27 mouse cellular contexts compared by ENCODE assay signal in genomic region chr3:72990992-72991391, GRCm38 (mm10). TPM values are rescaled to one million over a fixed set of nuclear protein-coding genes. Genes with fewer than 3 reads are reported as not detected.
DNase-seq lines count a peak whose midpoint lies in the region; ATAC-seq and TF ChIP-seq lines count a peak whose summit lies in the region.
"Had no signal": no experiment of that assay in that cellular context is flagged by ENCODE, and none has a peak within 500 bp of the region (broad histone marks: within the 10 kb centered on the region; RNA-seq: fewer than 3 reads in every experiment).

No protein-coding gene starts in this region.

- H3K27ac ChIP-seq in CH12.LX (ENCODE audit: insufficient read depth, low read depth), result no peak overlapping the region
- peak overlapping the region; percentile 88 for H3K27ac ChIP-seq in small intestine, adult 2 months (ENCODE audit: insufficient read depth, low read depth, low read length)
- H3K27ac ChIP-seq in midbrain, embryonic 15.5 days, result no peak overlapping the region
- no peak overlapping the region for H3K27ac ChIP-seq in midbrain, embryonic 11.5 days (ENCODE audit: low read depth, low read length)
- H3K27ac ChIP-seq in liver, postnatal 0 days (ENCODE audit: low read depth), result no peak overlapping the region
- no peak overlapping the region for H3K27ac ChIP-seq in forebrain, embryonic 13.5 days

- ATAC-seq in G1E (ENCODE audit: extremely low read depth, insufficient number of reproducible peaks, low FRiP score, poor library complexity, severe bottlenecking), result peak; percentile 30
- no peak for ATAC-seq in midbrain, embryonic 15.5 days (replicated peaks)
- ATAC-seq in midbrain, embryonic 11.5 days (ENCODE audit: low FRiP score), result no peak
- ATAC-seq in liver, postnatal 0 days, result no peak
- no peak for ATAC-seq in forebrain, embryonic 13.5 days
- ATAC-seq: activated CD4-positive, CD25-positive, alpha-beta regulatory T cell, adult 4 months; CD4-positive, CD25-positive, alpha-beta regulatory T cell, adult 4 months; Patski had no signal

- H3K4me3 ChIP-seq in CH12.LX (replicated peaks in 1 of 3; ENCODE audit: low read depth in 2 of 3, low read length in 2 of 3, poor library complexity in 1 of 3), result no peak overlapping the region
- H3K4me3 ChIP-seq in G1E (ENCODE audit: low read depth, low read length), result no peak overlapping the region
- H3K4me3 ChIP-seq in small intestine, adult 2 months (ENCODE audit: low read depth, low read length), result no peak overlapping the region
- H3K4me3 ChIP-seq in midbrain, embryonic 15.5 days, result no peak overlapping the region
- H3K4me3 ChIP-seq in midbrain, embryonic 11.5 days (ENCODE audit: low read depth, low read length), result no peak overlapping the region
- no peak overlapping the region for H3K4me3 ChIP-seq in liver, postnatal 0 days (ENCODE audit: low read depth, low read length)
- no peak overlapping the region for H3K4me3 ChIP-seq in forebrain, embryonic 13.5 days

- in situ Hi-C loops in CH12.LX (cut with MboI; ENCODE audit: low pct_ligation_motif_present, low pct_unique_long_range_greater_than_20kb, low sequenced_read_pairs), result no loop called here

- 16% methylated on average over 2 of the region's 2 CpGs for WGBS in small intestine, adult 2 months
- 87% methylated on average over 2 of the region's 2 CpGs for WGBS in midbrain, embryonic 15.5 days
- WGBS in midbrain, embryonic 11.5 days, result 83% methylated on average over 2 of the region's 2 CpGs
- 47% methylated on average over 2 of the region's 2 CpGs for WGBS in liver, postnatal 0 days (ENCODE audit: insufficient replicate concordance)
- WGBS in forebrain, embryonic 13.5 days, result 84% methylated on average over 2 of the region's 2 CpGs

- peak; percentile 40 for DNase-seq in A20 (ENCODE audit: low read depth, low spot score)
- DNase-seq in CH12.LX (ENCODE audit: extremely low read depth), result peak; percentile 38
- DNase-seq in G1E (ENCODE audit: low spot score), result no peak
- no peak for DNase-seq in midbrain, embryonic 11.5 days (ENCODE audit: low spot score, missing footprints)
- DNase-seq in liver, postnatal 0 days, result no peak
- DNase-seq: adrenal gland, adult 2 months; adrenal gland, adult 8-10 months; adrenal gland, postnatal 10 days; adrenal gland, postnatal 14 days; adrenal gland, postnatal 25 days; adrenal gland, postnatal 36 days; B cell, adult 2 months; cerebellum, adult 11 months; cerebellum, adult 11-12 months; cerebellum, adult 18-20 months; cerebellum, adult 2 months; cerebellum, adult 8-10 months had no signal

- H3K27me3 ChIP-seq in CH12.LX (replicated peaks) (no peaks in the 10 kb centered on the region), G1E (ENCODE audit: insufficient read depth, low read length) (no peaks in the 10 kb centered on the region)
- no peaks in the 10 kb centered on the region for H3K27me3 ChIP-seq in small intestine, adult 2 months (ENCODE audit: control insufficient read depth, insufficient read depth, low read length)
- H3K27me3 ChIP-seq in midbrain, embryonic 15.5 days (replicated peaks), result no peaks in the 10 kb centered on the region
- no peaks in the 10 kb centered on the region for H3K27me3 ChIP-seq in midbrain, embryonic 11.5 days (ENCODE audit: control insufficient read depth, insufficient read depth, low read length)
- no peaks in the 10 kb centered on the region for H3K27me3 ChIP-seq in liver, postnatal 0 days (ENCODE audit: insufficient read depth, low read length)
- H3K27me3 ChIP-seq in forebrain, embryonic 13.5 days, result no peaks in the 10 kb centered on the region
- H3K27me3 ChIP-seq: Patski had no signal

- no peak for TF ChIP-seq POLR2A in CH12.LX (IDR thresholded peaks at IDR 0.05; ENCODE audit: low read depth, low read length)
- no peak for TF ChIP-seq POLR2A in small intestine, adult 2 months (IDR thresholded peaks at IDR 0.05; ENCODE audit: low read depth, low read length)

- dilution Hi-C loops in CH12.LX (cut with MboI; ENCODE audit: extremely low pct_ligation_motif_present, extremely low pct_unique_long_range_greater_than_20kb, low sequenced_read_pairs), result no loop called here

- no peak overlapping the region for H3K4me2 ChIP-seq in CH12.LX (ENCODE audit: insufficient read depth, low read depth, poor library complexity, severe bottlenecking)
- no peak overlapping the region for H3K4me2 ChIP-seq in midbrain, embryonic 15.5 days
- no peak overlapping the region for H3K4me2 ChIP-seq in midbrain, embryonic 11.5 days
- no peak overlapping the region for H3K4me2 ChIP-seq in liver, postnatal 0 days (ENCODE audit: low read depth, low read length)
- no peak overlapping the region for H3K4me2 ChIP-seq in forebrain, embryonic 13.5 days

- H3K36me3 ChIP-seq in CH12.LX (replicated peaks in 1 of 2; ENCODE audit: control insufficient read depth in 1 of 2, insufficient read depth in 1 of 2, low read length in 1 of 2) (no peaks in the 10 kb centered on the region), G1E (replicated peaks) (no peaks in the 10 kb centered on the region)
- no peaks in the 10 kb centered on the region for H3K36me3 ChIP-seq in small intestine, adult 2 months (ENCODE audit: control insufficient read depth, insufficient read depth, low read length)
- H3K36me3 ChIP-seq in midbrain, embryonic 15.5 days (replicated peaks), result no peaks in the 10 kb centered on the region
- H3K36me3 ChIP-seq in midbrain, embryonic 11.5 days (ENCODE audit: control insufficient read depth, insufficient read depth, low read length), result no peaks in the 10 kb centered on the region
- H3K36me3 ChIP-seq in liver, postnatal 0 days (replicated peaks; ENCODE audit: insufficient read depth, low read length), result no peaks in the 10 kb centered on the region
- no peaks in the 10 kb centered on the region for H3K36me3 ChIP-seq in forebrain, embryonic 13.5 days (ENCODE audit: poor library complexity, severe bottlenecking)

- no peak for TF ChIP-seq CTCF in CH12.LX (conservative IDR thresholded peaks at IDR 0.05 in 1 of 2, IDR thresholded peaks at IDR 0.05 in 1 of 2; ENCODE audit: low read depth in 2 of 2, low read length in 2 of 2)
- no peak for TF ChIP-seq CTCF in G1E (IDR thresholded peaks at IDR 0.05; ENCODE audit: low read depth, low read length)
- no peak for TF ChIP-seq CTCF in small intestine, adult 2 months (IDR thresholded peaks at IDR 0.05; ENCODE audit: extremely low read depth, insufficient read length, insufficient replicate concordance, low read depth, low read length)
- TF ChIP-seq CTCF in liver, postnatal 0 days (IDR thresholded peaks at IDR 0.05; ENCODE audit: low read depth), result no peak

- H3K9ac ChIP-seq in CH12.LX (ENCODE audit: insufficient read depth, low read depth), result no peak overlapping the region
- no peak overlapping the region for H3K9ac ChIP-seq in midbrain, embryonic 15.5 days
- H3K9ac ChIP-seq in midbrain, embryonic 11.5 days (ENCODE audit: low read length), result no peak overlapping the region
- no peak overlapping the region for H3K9ac ChIP-seq in liver, postnatal 0 days (replicated peaks)
- no peak overlapping the region for H3K9ac ChIP-seq in forebrain, embryonic 13.5 days

- H3K79me2 ChIP-seq in CH12.LX (replicated peaks; ENCODE audit: control insufficient read depth, extremely low read depth, insufficient read depth, poor library complexity, severe bottlenecking), result no peaks in the 10 kb centered on the region

- H3K4me1 ChIP-seq in CH12.LX (ENCODE audit: control insufficient read depth in 1 of 2, insufficient read depth in 2 of 2) (peaks cover 0 to 6% of the 10 kb centered on the region in 2 experiments; a peak in 2 of 4 replicates), G1E (ENCODE audit: insufficient read depth, low read depth, low read length) (no peaks in the 10 kb centered on the region)
- H3K4me1 ChIP-seq in small intestine, adult 2 months (ENCODE audit: control insufficient read depth, insufficient read depth, insufficient read length, low read length), result no peaks in the 10 kb centered on the region
- no peaks in the 10 kb centered on the region for H3K4me1 ChIP-seq in midbrain, embryonic 15.5 days
- no peaks in the 10 kb centered on the region for H3K4me1 ChIP-seq in midbrain, embryonic 11.5 days (ENCODE audit: control insufficient read depth, insufficient read depth, low read length)
- H3K4me1 ChIP-seq in liver, postnatal 0 days (ENCODE audit: insufficient read depth), result no peaks in the 10 kb centered on the region
- no peaks in the 10 kb centered on the region for H3K4me1 ChIP-seq in forebrain, embryonic 13.5 days

- no peaks in the 10 kb centered on the region for H3K9me3 ChIP-seq in CH12.LX (replicated peaks; ENCODE audit: low read length)
- no peaks in the 10 kb centered on the region for H3K9me3 ChIP-seq in G1E (replicated peaks)
- no peaks in the 10 kb centered on the region for H3K9me3 ChIP-seq in midbrain, embryonic 15.5 days
- H3K9me3 ChIP-seq in midbrain, embryonic 11.5 days (ENCODE audit: control insufficient read depth, low read length), result no peaks in the 10 kb centered on the region
- H3K9me3 ChIP-seq in liver, postnatal 0 days (ENCODE audit: low read length), result no peaks in the 10 kb centered on the region
- no peaks in the 10 kb centered on the region for H3K9me3 ChIP-seq in forebrain, embryonic 13.5 days (replicated peaks)

- peak; percentile 75 for TF ChIP-seq EP300 in CH12.LX (IDR thresholded peaks at IDR 0.05; ENCODE audit: low read length)
- TF ChIP-seq EP300 in liver, postnatal 0 days (IDR thresholded peaks at IDR 0.05; ENCODE audit: low read depth), result no peak

- no peak for TF ChIP-seq RAD21 in CH12.LX (IDR thresholded peaks at IDR 0.05; ENCODE audit: low read depth, low read length)

TF ChIP-seq in CH12.LX, 34 proteins besides CTCF, POLR2A, EP300 and RAD21:
- TF ChIP-seq IRF4 (IDR thresholded peaks at IDR 0.05; ENCODE audit: low read depth, low read length) (peak; percentile 54; the same call in 1 of the 2 replicates), MYC (IDR thresholded peaks at IDR 0.05; ENCODE audit: low read depth, low read length) (peak; percentile 59; the same call in 1 of the 2 replicates), BHLHE40 (IDR thresholded peaks at IDR 0.05; ENCODE audit: low read depth, low read length) (peak; percentile 81), MAX (IDR thresholded peaks at IDR 0.05; ENCODE audit: low read length) (peak; percentile 82), CHD1 (IDR thresholded peaks at IDR 0.05; ENCODE audit: low read depth, low read length) (no peak)

RNA-seq across cellular contexts. Expression of gene Sis, which starts 23.3 kb away (rescaled TPM):
- 0.47 and 0.63 TPM in 2 replicates for total RNA-seq in CH12.LX (2012; rRNA removed)
- total RNA-seq in CH12.LX (2014; rRNA removed), result 1.9 and 2.4 TPM in 2 replicates
- 1.5 and 1.6 TPM in 2 replicates for polyA plus RNA-seq in CH12.LX (2012; ENCODE audit: insufficient read length, low read depth)
- 10.2 and 12.5 TPM in 2 replicates for total RNA-seq in G1E (2014; fragmentation: Nextera tagmentation)
- 3.2 and 3.5 TPM in 2 replicates for total RNA-seq in G1E (2017)
- 0.12 and 0.14 TPM in 2 replicates for polyA plus RNA-seq in G1E (2012)
- 13.7 and 69.5 TPM in 2 replicates for polyA plus RNA-seq in small intestine, adult 2 months (2012; rRNA removed)
- polyA plus RNA-seq in midbrain, embryonic 15.5 days (2015; fragmentation: Nextera tagmentation; extraction: Ambion mirVana), result not detected in 2 replicates
- polyA plus RNA-seq in midbrain, embryonic 11.5 days (2014; fragmentation: Nextera tagmentation; extraction: Ambion mirVana), result not detected in 2 replicates
- polyA plus RNA-seq in liver, postnatal 0 days (2015; fragmentation: Nextera tagmentation; extraction: Ambion mirVana), result not detected in 2 replicates
- polyA plus RNA-seq in forebrain, embryonic 13.5 days (2015; fragmentation: Nextera tagmentation; extraction: Ambion mirVana), result not detected in 2 replicates
- total RNA-seq: adrenal gland, adult 18-20 months; adrenal gland, adult 2 months; adrenal gland, adult 8-10 months; adrenal gland, postnatal 10 days; adrenal gland, postnatal 14 days; adrenal gland, postnatal 25 days; adrenal gland, postnatal 36 days; ES-E14; MEL had no signal
- polyA plus RNA-seq: activated CD4-positive, CD25-positive, alpha-beta regulatory T cell, adult 4 months; adrenal gland, adult 2 months; C2C12; Patski had no signal

Comparison
In these comparisons a context has a peak if more than half of its experiments do, and no peak if none do; other contexts are left out.
1. DNase-seq: peak in A20 (single experiment) and CH12.LX (single experiment); none in G1E (single experiment), midbrain, embryonic 11.5 days (single experiment) and liver, postnatal 0 days (single experiment).